27 mouse cellular contexts compared by ENCODE assay signal in the genomic region with DNA sequence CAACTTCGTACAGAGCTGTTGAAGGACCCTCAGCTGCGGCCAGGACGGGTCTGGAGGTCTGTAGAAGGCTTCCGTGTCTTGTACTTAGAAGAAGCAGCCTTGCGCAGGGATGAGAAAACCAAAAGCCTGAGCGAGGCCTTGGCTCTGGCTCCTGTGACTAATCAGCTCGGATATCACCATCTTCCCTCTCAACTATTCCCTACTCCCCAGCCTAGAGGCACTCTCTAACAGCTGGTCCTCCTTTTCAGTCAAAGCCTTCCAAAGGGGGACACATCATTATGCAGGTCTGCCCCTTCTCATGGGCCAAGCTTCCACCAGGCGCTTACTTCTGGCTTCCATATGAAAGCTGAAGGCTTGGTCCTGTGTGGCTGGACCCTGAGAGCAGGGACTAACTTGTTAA. TPM values are rescaled to one million over a fixed set of nuclear protein-coding genes. Genes with fewer than 3 reads are reported as not detected.
DNase-seq lines count a peak whose midpoint lies in the region; ATAC-seq and TF ChIP-seq lines count a peak whose summit lies in the region.
"Had no signal": no experiment of that assay in that cellular context is flagged by ENCODE, and none has a peak within 500 bp of the region (broad histone marks: within the 10 kb centered on the region; RNA-seq: fewer than 3 reads in every experiment).

No protein-coding gene starts in this region.

- 61% methylated on average over 8 of the region's 8 CpGs for WGBS in lung, postnatal 0 days
- WGBS in lung, adult 2 months: 84% methylated on average over 8 of the region's 8 CpGs

- H3K27me3 ChIP-seq in lung, postnatal 0 days (replicated peaks; ENCODE audit: insufficient read depth, low read length): no peaks in the 10 kb centered on the region
- H3K27me3 ChIP-seq: embryonic facial prominence, embryonic 12.5 days; forebrain, embryonic 12.5 days; forebrain, embryonic 15.5 days; intestine, embryonic 15.5 days had no signal

- no peak overlapping the region for H3K9ac ChIP-seq in lung, postnatal 0 days (replicated peaks; ENCODE audit: low read depth)
- H3K9ac ChIP-seq: embryonic facial prominence, embryonic 12.5 days; forebrain, embryonic 12.5 days; forebrain, embryonic 15.5 days; heart, embryonic 13.5 days; intestine, embryonic 15.5 days had no signal

- no peak for TF ChIP-seq CTCF in lung, postnatal 0 days (IDR thresholded peaks at IDR 0.05)
- TF ChIP-seq CTCF in lung, adult 2 months (IDR thresholded peaks at IDR 0.05; ENCODE audit: insufficient read depth, low read length): no peak

- no peak overlapping the region for H3K4me2 ChIP-seq in lung, postnatal 0 days (replicated peaks; ENCODE audit: low read depth, low read length)
- H3K4me2 ChIP-seq: embryonic facial prominence, embryonic 12.5 days; forebrain, embryonic 12.5 days; forebrain, embryonic 15.5 days; heart, embryonic 13.5 days; intestine, embryonic 15.5 days had no signal

- no peaks in the 10 kb centered on the region for H3K9me3 ChIP-seq in lung, postnatal 0 days (ENCODE audit: low read length)
- H3K9me3 ChIP-seq: embryonic facial prominence, embryonic 12.5 days; forebrain, embryonic 12.5 days; forebrain, embryonic 15.5 days; heart, embryonic 10.5 days; heart, embryonic 13.5 days; intestine, embryonic 15.5 days had no signal

- no peaks in the 10 kb centered on the region for H3K4me1 ChIP-seq in lung, postnatal 0 days (ENCODE audit: insufficient read depth, low read depth, low read length)
- no peaks in the 10 kb centered on the region for H3K4me1 ChIP-seq in lung, adult 2 months (ENCODE audit: control insufficient read depth, insufficient read depth, low read length)
- H3K4me1 ChIP-seq: forebrain, embryonic 12.5 days; heart, embryonic 13.5 days; intestine, embryonic 15.5 days had no signal

- H3K4me3 ChIP-seq in lung, postnatal 0 days (ENCODE audit: low read depth, low read length): no peak overlapping the region
- H3K4me3 ChIP-seq in lung, adult 2 months (replicated peaks; ENCODE audit: extremely low read depth, low read depth, low read length): no peak overlapping the region
- H3K4me3 ChIP-seq: embryonic facial prominence, embryonic 12.5 days; erythroblast, embryonic 14.5 days; forebrain, embryonic 12.5 days; forebrain, embryonic 15.5 days; gastrocnemius, adult 2 months; heart, adult 2 months; heart, embryonic 10.5 days; heart, embryonic 13.5 days; intestine, embryonic 15.5 days had no signal

- peak; percentile 54 for ATAC-seq in lung, postnatal 0 days
- ATAC-seq: activated CD4-positive, CD25-positive, alpha-beta regulatory T cell, adult 4 months; CD4-positive, CD25-positive, alpha-beta regulatory T cell, adult 4 months; intestine, embryonic 15.5 days had no signal

- H3K36me3 ChIP-seq in lung, postnatal 0 days (ENCODE audit: insufficient read depth, low read length): no peaks in the 10 kb centered on the region
- H3K36me3 ChIP-seq: embryonic facial prominence, embryonic 12.5 days; forebrain, embryonic 12.5 days; forebrain, embryonic 15.5 days; heart, embryonic 10.5 days; heart, embryonic 13.5 days; intestine, embryonic 15.5 days had no signal

- DNase-seq in gastrocnemius, postnatal 10 days: peak; percentile 31
- no peak for DNase-seq in gastrocnemius, postnatal 14 days
- DNase-seq in lung, postnatal 0 days (ENCODE audit: low spot score): peak; percentile 12
- DNase-seq in lung, adult 2 months: no peak
- DNase-seq in brain, adult 2 months (ENCODE audit: low read depth, low spot score): peak; percentile 23
- no peak for DNase-seq in kidney, adult 8-10 months
- DNase-seq: adrenal gland, adult 8-10 months; adrenal gland, postnatal 25 days; cerebellum, adult 18-20 months; cerebellum, adult 9-10 months; cerebellum, postnatal 14 days; gastrocnemius, adult 2 months; gastrocnemius, postnatal 36 days; heart, adult 2 months; heart, postnatal 14 days; heart, postnatal 4 days had no signal

- no peak overlapping the region for H3K27ac ChIP-seq in lung, postnatal 0 days (ENCODE audit: low read length)
- H3K27ac ChIP-seq: embryonic facial prominence, embryonic 12.5 days; forebrain, embryonic 12.5 days; forebrain, embryonic 15.5 days; gastrocnemius, adult 2 months; heart, adult 2 months; heart, embryonic 10.5 days; heart, embryonic 13.5 days; intestine, embryonic 15.5 days had no signal

- intact Hi-C loops in gastrocnemius, postnatal 14 days (cut with DNase I; ENCODE audit: low total_unique reads): no loop called here

- TF ChIP-seq POLR2A in lung, adult 2 months (IDR thresholded peaks at IDR 0.05; ENCODE audit: borderline replicate concordance, extremely low read depth, low read depth, low read length): no peak

- no peak for TF ChIP-seq EP300 in lung, postnatal 0 days (IDR thresholded peaks at IDR 0.05)

RNA-seq across cellular contexts. Expression of a gene that starts 13.7 kb away (rescaled TPM):
- under 1 TPM; 0.12 to 0.34 TPM for total RNA-seq in gastrocnemius, postnatal 10 days (2021)
- under 1 TPM; 0.04 to 0.11 TPM for total RNA-seq in gastrocnemius, postnatal 14 days (2021)
- polyA plus RNA-seq in lung, postnatal 0 days (2015; fragmentation: Nextera tagmentation; extraction: Ambion mirVana): 0.91 and 1.7 TPM in 2 replicates
- polyA plus RNA-seq in lung, adult 2 months (2012; rRNA removed): 0.01 and 0.04 TPM in 2 replicates
- total RNA-seq: gastrocnemius, postnatal 36 days; granulocyte monocyte progenitor cell, adult 5-6 weeks; MEL had no signal
- polyA plus RNA-seq: CD4-positive, CD25-positive, alpha-beta regulatory T cell, adult 4 months; erythroblast, embryonic 14.5 days had no signal

RNA-seq across cellular contexts. Expression of a gene that starts 56.6 kb away (rescaled TPM):
- total RNA-seq in gastrocnemius, postnatal 10 days (2021): 10 to 100 TPM; 22.7 to 23.9 TPM
- total RNA-seq in gastrocnemius, postnatal 14 days (2021): 10 to 100 TPM; 16.9 to 17.5 TPM
- 12.6 and 16.7 TPM in 2 replicates for polyA plus RNA-seq in lung, postnatal 0 days (2015; fragmentation: Nextera tagmentation; extraction: Ambion mirVana)
- polyA plus RNA-seq in lung, adult 2 months (2012; rRNA removed): 15.4 and 20.5 TPM in 2 replicates

Comparison
In these comparisons a context has a peak if more than half of its experiments do, and no peak if none do; other contexts are left out.
1. DNase-seq: peak in gastrocnemius, postnatal 10 days (single experiment), lung, postnatal 0 days (single experiment) and brain, adult 2 months (single experiment); none in gastrocnemius, postnatal 14 days (single experiment), lung, adult 2 months (single experiment) and kidney, adult 8-10 months (0 of 2).